Mouse (Mus musculus) testis, postnatal 14 days (tissue): ENCODE results near the gene Aes.

Experiments used
- DNase-seq: peaks from one replicate; pipeline ENCODE4 v3.0.0; 2021; ENCODE audit warnings: low spot score

Gene Aes

GRCm38 (mm10) chr10:81545161-81545747 is 14.0 kb upstream of the Aes start, which contains the start of gene Gna11:
Gna11 (minus strand) TSS chr10:81545190.
- peak; percentile 99 for DNase-seq

- DNase-seq, result no peak
Observed at GRCm38 (mm10) chr10:81546332-81546731, 13.0 kb upstream of the Aes start.

GRCm38 (mm10) chr10:81546788-81547571 is 12.3 kb upstream of the Aes start:
- no peak for DNase-seq

- no peak for DNase-seq
Observed at GRCm38 (mm10) chr10:81548944-81549343, 10.3 kb upstream of the Aes start.

GRCm38 (mm10) chr10:81550257-81550656 is 9.0 kb upstream of the Aes start:
- DNase-seq, result peak; percentile 64

- DNase-seq, result peak; percentile 85
Observed at GRCm38 (mm10) chr10:81551597-81552102, 7.6 kb upstream of the Aes start.

GRCm38 (mm10) chr10:81553232-81553631 is 6.1 kb upstream of the Aes start:
- DNase-seq, result peak; percentile 67

- no peak for DNase-seq
Observed at GRCm38 (mm10) chr10:81553807-81554755, 5.2 kb upstream of the Aes start.

GRCm38 (mm10) chr10:81556282-81556681 is 3.0 kb upstream of the Aes start:
- DNase-seq, result peak; percentile 16

- DNase-seq, result no peak
Observed at GRCm38 (mm10) chr10:81557491-81557890, 1.8 kb upstream of the Aes start.

GRCm38 (mm10) chr10:81559627-81560539 is 595 bp downstream of the Aes start:
- DNase-seq, result peak; percentile 29

- DNase-seq, result peak; percentile 43
Observed at GRCm38 (mm10) chr10:81560719-81561459, 1.6 kb downstream of the Aes start.

GRCm38 (mm10) chr10:81562411-81562810 is 3.1 kb downstream of the Aes start:
- DNase-seq, result no peak

GRCm38 (mm10) chr10:81563481-81563880 is 4.2 kb downstream of the Aes start:
- peak; percentile 29 for DNase-seq

GRCm38 (mm10) chr10:81564216-81564615 is 4.9 kb downstream of the Aes start:
- peak; percentile 41 for DNase-seq

- no peak for DNase-seq
Observed at GRCm38 (mm10) chr10:81564734-81565133, 5.4 kb downstream of the Aes start.

GRCm38 (mm10) chr10:81565257-81566228 is 6.3 kb downstream of the Aes start:
- DNase-seq, result no peak

- DNase-seq, result peak; percentile 80
Observed at GRCm38 (mm10) chr10:81568381-81569191, 9.3 kb downstream of the Aes start.
